Mouse (Mus musculus): ENCODE data around the gene Bmf.
"Not testable (repeated sequence)": the region's sequence is repeated elsewhere in the genome, so short reads cannot be mapped to it uniquely, and the experiment has no call there.

Gene Bmf

DNA sequence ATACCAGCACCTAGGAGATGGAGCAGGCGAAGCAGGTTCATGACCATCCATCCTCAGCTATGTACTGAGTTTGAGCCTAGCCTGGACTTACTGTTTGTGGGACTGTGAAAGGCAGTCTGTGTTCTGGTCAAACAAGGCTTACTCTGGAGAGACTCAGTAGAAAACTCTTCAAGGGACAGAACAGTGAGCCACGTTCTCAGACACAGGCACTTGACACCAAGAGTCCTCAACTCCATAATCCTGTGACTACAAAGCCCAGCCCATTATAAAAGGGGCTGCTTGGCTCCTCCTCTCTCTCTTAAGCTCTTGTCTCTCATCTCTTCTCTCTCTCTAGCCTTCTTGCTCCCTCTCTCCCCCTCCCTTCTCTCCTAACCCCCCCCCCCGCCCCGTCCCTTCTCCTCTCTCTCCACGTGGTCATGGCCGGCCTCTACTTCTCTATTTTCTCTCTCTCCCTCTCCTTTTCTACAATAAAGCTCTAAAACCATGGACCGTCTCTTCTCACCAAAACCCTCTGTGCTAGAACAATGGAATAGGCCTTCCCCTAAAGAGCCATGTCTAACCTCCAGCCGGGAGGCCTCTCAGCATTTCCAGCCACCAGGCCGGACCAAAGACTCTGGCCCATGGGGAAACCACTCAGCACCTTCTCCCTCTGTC is 22.8 kb upstream of the Bmf start:
- Histone ChIP-seq H3K4me1 (replicated peaks; ENCODE audit: low read depth, low read length) (no peaks in the 10 kb centered on the region), H3K4me3 (replicated peaks; ENCODE audit: low read length) (no peak overlapping the region), H3K36me3 (ENCODE audit: insufficient read depth, low read length) (no peaks in the 10 kb centered on the region), H3K27me3 (ENCODE audit: insufficient read depth, low read length) (peaks cover 6% of the 10 kb centered on the region; the same call in 1 of the 2 replicates), H3K9me3 (ENCODE audit: low read length) (no peaks in the 10 kb centered on the region)
- TF ChIP-seq NANOG (IDR thresholded peaks at IDR 0.05; ENCODE audit: borderline replicate concordance, low read length) (no peak), CTCF (conservative IDR thresholded peaks at IDR 0.05; ENCODE audit: low read length) (no peak), POU5F1 (IDR thresholded peaks at IDR 0.05; ENCODE audit: borderline replicate concordance, low read length) (no peak)

DNA sequence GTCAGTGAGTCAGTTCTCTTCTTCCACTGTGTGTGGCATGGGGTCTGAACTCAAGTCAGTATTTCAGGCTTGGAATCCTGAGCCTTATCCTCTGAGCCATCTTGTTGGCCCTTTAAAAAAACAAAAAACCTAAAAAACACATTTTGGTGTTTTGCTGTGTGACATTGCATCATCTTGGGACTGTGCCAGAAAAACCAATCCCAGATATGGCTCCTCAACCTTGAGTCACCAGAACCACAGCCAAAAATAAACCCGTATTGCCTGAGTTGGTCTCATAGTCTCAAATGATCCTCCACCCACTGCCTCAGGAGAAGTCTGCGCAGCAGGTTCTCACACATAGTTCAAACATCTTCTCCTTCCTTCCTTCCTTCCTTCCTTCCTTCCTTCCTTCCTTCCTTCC is 21.5 kb upstream of the Bmf start:
- H3K9me3 ChIP-seq (ENCODE audit: low read length), result no peaks in the 10 kb centered on the region
- H3K4me1 ChIP-seq (replicated peaks; ENCODE audit: low read depth, low read length), result no peaks in the 10 kb centered on the region
- H3K4me3 ChIP-seq (replicated peaks; ENCODE audit: low read length), result no peak overlapping the region
- no peaks in the 10 kb centered on the region for H3K36me3 ChIP-seq (ENCODE audit: insufficient read depth, low read length)
- peaks cover 6% of the 10 kb centered on the region; the same call in 1 of the 2 replicates for H3K27me3 ChIP-seq (ENCODE audit: insufficient read depth, low read length)
- TF ChIP-seq NANOG (IDR thresholded peaks at IDR 0.05; ENCODE audit: borderline replicate concordance, low read length) (no peak), CTCF (conservative IDR thresholded peaks at IDR 0.05; ENCODE audit: low read length) (no peak), POU5F1 (IDR thresholded peaks at IDR 0.05; ENCODE audit: borderline replicate concordance, low read length) (no peak)

GRCm38 (mm10) chr2:118567179-118567578 is 17.7 kb upstream of the Bmf start:
- Histone ChIP-seq H3K27me3 (ENCODE audit: insufficient read depth, low read length) (peaks cover 6% of the 10 kb centered on the region; the same call in 1 of the 2 replicates), H3K4me1 (replicated peaks; ENCODE audit: low read depth, low read length) (peaks cover 4% of the 10 kb centered on the region), H3K36me3 (ENCODE audit: insufficient read depth, low read length) (no peaks in the 10 kb centered on the region), H3K4me3 (replicated peaks; ENCODE audit: low read length) (no peak overlapping the region), H3K9me3 (ENCODE audit: low read length) (no peaks in the 10 kb centered on the region)
- TF ChIP-seq POU5F1 (IDR thresholded peaks at IDR 0.05; ENCODE audit: borderline replicate concordance, low read length), result no peak
- TF ChIP-seq NANOG (IDR thresholded peaks at IDR 0.05; ENCODE audit: borderline replicate concordance, low read length), result no peak
- TF ChIP-seq CTCF (conservative IDR thresholded peaks at IDR 0.05; ENCODE audit: low read length), result no peak

DNA sequence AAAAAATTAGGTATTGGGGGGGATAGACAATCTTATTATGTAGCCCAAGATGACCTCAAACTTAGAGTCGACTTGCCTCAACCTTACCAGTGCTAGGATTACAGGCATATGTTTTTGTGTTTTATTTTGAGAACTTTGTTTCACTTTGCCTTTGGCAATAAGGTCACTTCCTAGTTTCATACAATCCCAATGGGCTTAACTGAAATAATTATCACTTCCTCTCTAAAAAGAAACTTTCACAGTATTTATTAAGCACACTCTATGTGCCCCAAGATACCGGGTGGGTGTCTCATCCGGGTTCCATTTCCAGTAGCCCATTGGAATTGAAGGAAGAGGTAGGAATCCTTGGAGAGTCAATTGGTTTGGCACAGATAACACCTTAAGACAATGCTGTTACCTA is 12.9 kb upstream of the Bmf start:
- H3K4me1 ChIP-seq (replicated peaks; ENCODE audit: low read depth, low read length), result peaks cover 4% of the 10 kb centered on the region
- no peaks in the 10 kb centered on the region for H3K36me3 ChIP-seq (ENCODE audit: insufficient read depth, low read length)
- no peak overlapping the region for H3K4me3 ChIP-seq (replicated peaks; ENCODE audit: low read length)
- TF ChIP-seq NANOG (IDR thresholded peaks at IDR 0.05; ENCODE audit: borderline replicate concordance, low read length), result no peak
- TF ChIP-seq POU5F1 (IDR thresholded peaks at IDR 0.05; ENCODE audit: borderline replicate concordance, low read length), result no peak
- TF ChIP-seq CTCF (conservative IDR thresholded peaks at IDR 0.05; ENCODE audit: low read length), result no peak
- no peaks in the 10 kb centered on the region for H3K9me3 ChIP-seq (ENCODE audit: low read length)
- H3K27me3 ChIP-seq (ENCODE audit: insufficient read depth, low read length), result no peaks in the 10 kb centered on the region

- TF ChIP-seq CTCF (conservative IDR thresholded peaks at IDR 0.05; ENCODE audit: low read length) (no peak), POU5F1 (IDR thresholded peaks at IDR 0.05; ENCODE audit: borderline replicate concordance, low read length) (no peak), NANOG (IDR thresholded peaks at IDR 0.05; ENCODE audit: borderline replicate concordance, low read length) (no peak)
- Histone ChIP-seq H3K4me1 (replicated peaks; ENCODE audit: low read depth, low read length) (peaks cover 4% of the 10 kb centered on the region), H3K36me3 (ENCODE audit: insufficient read depth, low read length) (no peaks in the 10 kb centered on the region), H3K9me3 (ENCODE audit: low read length) (no peaks in the 10 kb centered on the region), H3K4me3 (replicated peaks; ENCODE audit: low read length) (no peak overlapping the region), H3K27me3 (ENCODE audit: insufficient read depth, low read length) (no peaks in the 10 kb centered on the region)
Measured at GRCm38 (mm10) chr2:118562015-118562414, 12.5 kb upstream of the Bmf start.

DNA sequence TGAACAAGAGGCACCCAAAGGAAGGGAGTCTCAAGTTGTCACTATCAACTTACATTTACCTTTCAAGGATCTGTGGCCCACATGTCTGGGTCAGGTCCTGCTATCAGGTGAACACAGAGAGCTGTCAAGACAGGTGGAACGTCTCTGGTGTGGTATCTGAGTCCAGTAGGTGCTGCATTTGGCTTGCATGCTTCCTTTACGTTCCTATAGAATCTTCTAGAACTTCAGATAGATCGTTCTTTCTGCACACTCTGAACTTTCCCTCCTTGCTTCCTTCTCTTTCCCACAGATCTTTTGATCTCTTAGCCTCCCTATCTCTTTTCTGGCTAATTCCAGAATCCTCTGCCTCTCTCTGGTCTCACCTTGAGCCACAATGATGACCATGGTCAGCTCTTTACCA is 8.9 kb upstream of the Bmf start:
- 0 out of 2 replicates have a peak, but pooled peaks cover 2% of the 10 kb centered on the region for H3K27me3 ChIP-seq (ENCODE audit: insufficient read depth, low read length)
- no peaks in the 10 kb centered on the region for H3K9me3 ChIP-seq (ENCODE audit: low read length)
- H3K4me1 ChIP-seq (replicated peaks; ENCODE audit: low read depth, low read length), result no peaks in the 10 kb centered on the region
- H3K4me3 ChIP-seq (replicated peaks; ENCODE audit: low read length), result no peak overlapping the region
- no peaks in the 10 kb centered on the region for H3K36me3 ChIP-seq (ENCODE audit: insufficient read depth, low read length)
- TF ChIP-seq CTCF (conservative IDR thresholded peaks at IDR 0.05; ENCODE audit: low read length) (no peak), NANOG (IDR thresholded peaks at IDR 0.05; ENCODE audit: borderline replicate concordance, low read length) (no peak), POU5F1 (IDR thresholded peaks at IDR 0.05; ENCODE audit: borderline replicate concordance, low read length) (no peak)

DNA sequence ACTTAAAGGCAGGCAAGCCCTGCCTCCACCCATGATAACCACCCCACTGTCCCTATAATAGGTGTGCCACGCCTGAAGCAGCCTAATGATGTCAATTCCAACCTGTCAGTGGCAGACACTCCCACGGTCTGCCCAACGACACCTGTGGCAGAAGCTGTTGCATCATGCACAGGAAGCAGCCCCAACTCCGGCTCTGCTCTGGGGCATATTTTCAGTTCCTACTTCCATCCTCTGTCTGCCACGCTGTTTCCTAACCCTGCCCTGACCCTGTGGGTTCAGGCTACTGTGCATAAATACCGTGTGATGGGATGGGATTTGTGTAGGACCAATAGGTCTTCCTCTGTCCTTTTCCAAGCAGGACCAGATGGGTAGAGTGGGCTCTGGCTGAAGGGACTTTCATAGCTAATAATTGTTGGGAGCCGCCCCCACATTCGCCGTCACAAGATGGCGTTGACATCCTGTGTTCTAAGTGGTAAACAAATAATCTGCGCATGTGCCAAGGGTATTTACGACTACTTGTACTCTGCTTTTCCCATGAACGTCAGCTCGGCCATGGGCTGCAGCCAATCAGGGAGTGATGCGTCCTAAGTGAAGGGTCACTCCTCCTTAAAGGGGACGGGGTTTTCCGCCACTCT is 5.0 kb upstream of the Bmf start:
- not testable (repeated sequence) for H3K36me3 ChIP-seq (ENCODE audit: insufficient read depth, low read length); H3K27me3 ChIP-seq (ENCODE audit: insufficient read depth, low read length); H3K9me3 ChIP-seq (ENCODE audit: low read length); H3K4me3 ChIP-seq (replicated peaks; ENCODE audit: low read length)
- H3K4me1 ChIP-seq (replicated peaks; ENCODE audit: low read depth, low read length), result peaks cover 21% of the 10 kb centered on the region

GRCm38 (mm10) chr2:118551606-118552005 is 2.1 kb upstream of the Bmf start:
- H3K4me1 ChIP-seq (replicated peaks; ENCODE audit: low read depth, low read length), result peaks cover 46% of the 10 kb centered on the region
- H3K27me3 ChIP-seq (ENCODE audit: insufficient read depth, low read length), result peaks cover 9% of the 10 kb centered on the region; the same call in 1 of the 2 replicates
- H3K4me3 ChIP-seq (replicated peaks; ENCODE audit: low read length), result no peak overlapping the region
- H3K9me3 ChIP-seq (ENCODE audit: low read length), result no peaks in the 10 kb centered on the region
- H3K36me3 ChIP-seq (ENCODE audit: insufficient read depth, low read length), result 0 out of 2 replicates have a peak, but pooled peaks cover 1% of the 10 kb centered on the region
- TF ChIP-seq CTCF (conservative IDR thresholded peaks at IDR 0.05; ENCODE audit: low read length), result no peak
- no peak for TF ChIP-seq POU5F1 (IDR thresholded peaks at IDR 0.05; ENCODE audit: borderline replicate concordance, low read length)
- no peak for TF ChIP-seq NANOG (IDR thresholded peaks at IDR 0.05; ENCODE audit: borderline replicate concordance, low read length)

Data from E14TG2a.4 (cell line).